Mouse (Mus musculus) hindbrain, embryonic 14.5 days (tissue): ENCODE measurements at regions not wholly inside any gene's neighbourhood (a gene's known extent, or its start where the extent isn't known, plus 50 kb on each side); places are given as distances from the start of the nearest gene placed in this dataset.
A peak's percentile ranks its signal among the peaks of the same experiment; 100 is the strongest.

Experiments
- ATAC-seq: fragments of 200-750 bp; cut with Nextera tagmentation; 2 replicates; pipeline ENCODE4 v1.8.0; 2017; ENCODE audit warnings: moderate number of reproducible peaks, mild to moderate bottlenecking, moderate TSS enrichment, moderate library complexity; ENCODE audit not compliant: low FRiP score
- DNase-seq: peaks from one replicate; pipeline ENCODE4 v3.0.0-alpha.2; 2015; ENCODE audit warnings: low spot score
- H3K27ac ChIP-seq: fragments of 300-500 bp; sonication (generic); 2 replicates; pipeline ENCODE4 v1.5.1; 2014; ENCODE audit warnings: mild to moderate bottlenecking, moderate library complexity
- H3K27me3 ChIP-seq: fragments of 300-500 bp; sonication (generic); 2 replicates; pipeline ENCODE4 v1.6.1; 2014; ENCODE audit warnings: mild to moderate bottlenecking, low read length, mixed read lengths; ENCODE audit not compliant: control insufficient read depth, insufficient read depth
- H3K36me3 ChIP-seq: fragments of 300-500 bp; sonication (generic); replicated peaks from 2 replicates; pipeline ENCODE4 v1.6.1; 2014; ENCODE audit not compliant: control insufficient read depth, insufficient read depth
- H3K4me1 ChIP-seq: fragments of 300-500 bp; sonication (generic); replicated peaks from 2 replicates; pipeline ENCODE4 v1.6.1; 2014; ENCODE audit warnings: antibody characterized with exemption, low read length, mixed read lengths; ENCODE audit not compliant: control insufficient read depth, insufficient read depth
- H3K4me2 ChIP-seq: fragments of 300-500 bp; sonication (generic); replicated peaks from 2 replicates; pipeline ENCODE4 v1.6.1; 2014; ENCODE audit warnings: mild to moderate bottlenecking, moderate library complexity
- H3K4me3 ChIP-seq: fragments of 300-500 bp; sonication (generic); replicated peaks from 2 replicates; pipeline ENCODE4 v1.5.1; 2014; ENCODE audit warnings: mild to moderate bottlenecking, low read length
- H3K9ac ChIP-seq: fragments of 300-500 bp; sonication (generic); 2 replicates; pipeline ENCODE4 v1.6.1; 2014
- H3K9me3 ChIP-seq: fragments of 300-500 bp; sonication (generic); 2 replicates; pipeline ENCODE4 v1.6.1; 2016; ENCODE audit warnings: low read length; ENCODE audit not compliant: control insufficient read depth
- WGBS: fragments of 180-500 bp; shearing (Covaris S2); extraction: QIAGEN DNeasy Blood & Tissue Kit; methylation state at CpG from one replicate; pipeline ENCODE4 v1.1.7; 2014; 5-methylcytosine and 5-hydroxymethylcytosine counted together

DNA sequence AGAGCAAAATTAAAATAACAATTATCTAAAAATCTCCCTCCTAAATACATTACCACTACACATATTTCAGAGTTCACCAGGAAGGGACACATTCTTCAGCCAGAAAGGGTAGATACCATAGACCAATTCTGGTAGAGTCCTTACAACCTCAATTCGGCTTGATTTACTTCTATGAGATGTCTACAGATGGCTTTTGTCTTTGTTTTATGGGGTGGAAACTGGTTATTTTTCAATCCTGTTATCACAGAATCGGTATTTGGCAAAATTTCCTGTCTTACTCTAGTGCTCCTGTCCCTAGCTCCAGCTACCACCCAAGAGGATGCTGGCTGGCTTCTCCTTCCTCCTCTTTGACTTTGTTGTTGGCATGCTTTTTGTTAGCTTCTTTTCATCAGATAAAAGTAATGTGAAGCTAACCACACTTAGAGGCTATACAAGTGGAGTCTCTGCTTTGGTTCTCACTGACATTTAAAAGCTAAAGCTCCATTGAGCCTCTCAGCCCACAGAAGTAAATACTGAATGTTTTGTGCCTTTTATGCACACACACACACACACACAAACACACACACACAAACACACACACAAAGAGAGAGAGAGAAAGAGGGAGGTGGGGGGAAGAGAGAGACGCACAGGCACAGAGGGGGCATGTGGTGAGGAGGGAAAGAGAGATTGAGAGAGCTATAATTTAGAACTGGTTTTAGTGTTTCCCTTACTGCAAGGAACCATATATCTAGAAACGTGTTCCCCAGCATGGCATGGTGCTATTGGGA, 109.1 kb downstream of the Gm815 start:
- H3K9ac ChIP-seq, result no peak overlapping the region
- no peaks in the 10 kb centered on the region for H3K9me3 ChIP-seq
- H3K4me2 ChIP-seq, result no peak overlapping the region
- H3K27me3 ChIP-seq, result no peaks in the 10 kb centered on the region
- no peaks in the 10 kb centered on the region for H3K4me1 ChIP-seq
- H3K4me3 ChIP-seq, result no peak overlapping the region
- WGBS, result 60% methylated on average over 4 of the region's 4 CpGs
- no peaks in the 10 kb centered on the region for H3K36me3 ChIP-seq
- DNase-seq, result no peak
- no peak for ATAC-seq
- H3K27ac ChIP-seq, result no peak overlapping the region

DNA sequence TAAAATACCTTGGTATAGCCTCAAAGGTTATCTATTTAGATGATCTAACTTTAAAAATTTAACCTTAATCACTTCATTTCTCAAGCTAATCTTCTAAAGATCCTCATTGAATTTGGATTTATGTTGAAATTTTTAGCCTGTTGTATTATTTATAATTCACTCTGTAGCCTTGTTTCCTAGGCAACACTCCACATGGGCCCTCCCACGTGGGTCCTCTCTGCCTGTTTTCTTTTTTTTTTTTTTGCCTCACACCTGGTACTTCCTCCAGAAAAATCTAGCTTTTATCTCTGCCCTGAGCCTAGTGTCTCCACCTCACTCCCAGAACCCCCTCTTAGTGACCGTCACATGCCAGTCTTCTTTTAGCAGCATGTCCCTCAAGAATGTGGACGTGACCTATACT, 113.9 kb downstream of the Gm815 start:
- H3K27me3 ChIP-seq, result no peaks in the 10 kb centered on the region
- no peaks in the 10 kb centered on the region for H3K4me1 ChIP-seq
- ATAC-seq, result no peak
- H3K36me3 ChIP-seq, result no peaks in the 10 kb centered on the region
- 65% methylated on average over 3 of the region's 3 CpGs for WGBS
- no peak overlapping the region for H3K9ac ChIP-seq
- no peak overlapping the region for H3K4me2 ChIP-seq
- no peak overlapping the region for H3K4me3 ChIP-seq
- no peaks in the 10 kb centered on the region for H3K9me3 ChIP-seq
- DNase-seq, result no peak
- no peak overlapping the region for H3K27ac ChIP-seq

DNA sequence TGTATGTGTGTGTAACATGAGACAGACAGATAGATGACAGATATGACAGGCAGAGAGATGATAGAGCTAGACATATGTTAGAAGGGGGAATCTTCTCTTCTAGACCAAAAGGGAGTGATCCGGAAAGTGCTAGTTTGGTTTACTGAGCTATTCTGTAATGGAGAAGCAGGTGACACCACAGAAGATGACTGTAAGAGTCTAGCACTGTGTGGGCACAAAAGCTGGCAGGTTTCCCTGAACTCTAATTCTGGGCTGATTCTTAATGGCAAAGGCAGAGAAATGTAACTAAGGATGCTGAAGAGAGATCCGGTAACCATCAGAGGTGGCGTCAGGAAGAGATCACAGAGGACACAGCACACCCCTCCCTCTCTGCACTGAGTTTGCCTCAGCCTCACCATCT, 136.2 kb downstream of the Gm815 start:
- WGBS, result 91% methylated on average over 3 of the region's 3 CpGs
- no peaks in the 10 kb centered on the region for H3K9me3 ChIP-seq
- no peaks in the 10 kb centered on the region for H3K27me3 ChIP-seq
- no peaks in the 10 kb centered on the region for H3K36me3 ChIP-seq
- H3K9ac ChIP-seq, result no peak overlapping the region
- no peak for DNase-seq
- no peak for ATAC-seq
- H3K4me2 ChIP-seq, result no peak overlapping the region
- no peak overlapping the region for H3K27ac ChIP-seq
- no peaks in the 10 kb centered on the region for H3K4me1 ChIP-seq
- H3K4me3 ChIP-seq, result no peak overlapping the region

DNA sequence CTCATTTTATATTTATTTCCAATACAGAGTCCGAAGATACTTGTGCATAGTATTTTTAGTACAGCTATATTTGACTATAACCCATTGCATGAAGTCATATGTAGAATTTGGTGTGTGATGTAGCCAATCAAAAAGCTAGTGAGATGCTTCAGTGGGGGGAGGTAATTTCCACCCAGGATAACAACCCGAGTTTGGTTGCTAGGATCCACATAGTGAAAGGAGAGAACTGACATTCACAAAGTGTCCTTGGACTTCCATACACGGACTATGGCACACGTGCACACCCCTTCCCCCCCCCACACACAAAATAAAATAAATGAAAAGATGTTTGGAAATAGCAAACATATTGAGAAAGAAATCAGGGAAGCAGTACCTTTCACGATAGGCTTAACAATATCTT, 137.2 kb downstream of the Gm815 start:
- H3K4me3 ChIP-seq, result no peak overlapping the region

DNA sequence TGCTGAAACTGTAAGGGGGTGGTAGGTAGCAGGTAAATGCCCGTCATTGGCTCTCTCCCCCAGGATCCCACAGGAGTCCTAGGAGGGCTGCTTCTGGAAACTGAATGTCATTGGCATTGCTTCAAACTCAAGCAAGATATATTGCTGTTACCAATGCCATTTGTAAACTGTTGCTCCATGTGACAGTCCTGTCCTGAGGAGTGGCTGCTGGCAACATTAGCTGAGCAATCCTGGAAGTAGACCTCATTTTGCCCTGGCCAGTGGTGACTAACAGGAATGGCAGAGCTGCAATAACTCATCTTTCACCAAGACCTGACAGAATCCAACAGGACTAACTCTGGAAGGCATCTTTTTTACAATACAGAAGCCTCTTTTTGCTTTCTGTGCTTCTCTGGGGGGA, 143.2 kb downstream of the Gm815 start:
- Histone ChIP-seq H3K4me2 (no peak overlapping the region), H3K9ac (no peak overlapping the region), H3K36me3 (no peaks in the 10 kb centered on the region), H3K27me3 (no peaks in the 10 kb centered on the region), H3K4me3 (no peak overlapping the region), H3K27ac (no peak overlapping the region), H3K4me1 (peaks cover 10% of the 10 kb centered on the region), H3K9me3 (no peaks in the 10 kb centered on the region)
- 91% methylated on average over 1 of the region's 1 CpGs for WGBS
- DNase-seq (no peak), ATAC-seq (no peak)

More for the DNA sequence above, 137.2 kb downstream of the Gm815 start:
- Histone ChIP-seq H3K27ac (no peak overlapping the region), H3K9ac (no peak overlapping the region), H3K4me2 (no peak overlapping the region), H3K27me3 (no peaks in the 10 kb centered on the region), H3K4me1 (no peaks in the 10 kb centered on the region), H3K36me3 (no peaks in the 10 kb centered on the region), H3K9me3 (no peaks in the 10 kb centered on the region)
- no peak for ATAC-seq
- no peak for DNase-seq
- 79% methylated on average over 5 of the region's 5 CpGs for WGBS

DNA sequence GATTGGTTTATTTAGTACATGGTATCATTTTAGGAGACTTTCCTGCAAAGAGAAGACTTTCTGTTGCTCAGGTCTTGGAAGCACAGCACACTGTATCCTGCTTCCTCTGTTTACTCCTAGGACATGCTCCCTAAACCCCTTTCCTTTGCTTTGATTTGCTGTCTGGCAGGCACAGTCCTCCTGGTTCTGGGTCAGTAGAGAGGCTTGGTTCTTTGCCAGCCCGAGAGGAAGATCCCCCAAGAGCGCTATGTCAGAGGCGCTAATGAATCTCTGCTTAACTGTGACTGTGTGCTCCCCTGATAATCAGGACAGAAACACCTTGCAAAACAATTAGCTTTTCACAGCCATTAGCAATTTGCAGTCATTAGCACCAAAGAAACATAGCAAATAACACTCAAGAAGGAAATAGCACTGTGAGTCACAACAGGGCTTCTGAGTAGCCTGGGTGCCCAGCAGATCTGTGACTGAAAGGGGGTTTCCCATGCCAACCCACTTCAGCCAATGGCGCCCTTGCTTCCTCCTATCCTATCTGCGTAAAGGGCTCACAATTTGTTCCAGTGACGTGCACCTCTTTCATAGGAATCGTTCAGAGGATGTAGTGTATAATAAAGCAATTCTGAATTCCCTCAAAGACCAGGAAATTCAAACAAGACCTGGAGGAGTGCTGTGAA, 145.5 kb downstream of the Gm815 start:
- peak; percentile 33 for DNase-seq
- no peaks in the 10 kb centered on the region for H3K36me3 ChIP-seq
- 50% methylated on average over 7 of the region's 7 CpGs for WGBS

DNA sequence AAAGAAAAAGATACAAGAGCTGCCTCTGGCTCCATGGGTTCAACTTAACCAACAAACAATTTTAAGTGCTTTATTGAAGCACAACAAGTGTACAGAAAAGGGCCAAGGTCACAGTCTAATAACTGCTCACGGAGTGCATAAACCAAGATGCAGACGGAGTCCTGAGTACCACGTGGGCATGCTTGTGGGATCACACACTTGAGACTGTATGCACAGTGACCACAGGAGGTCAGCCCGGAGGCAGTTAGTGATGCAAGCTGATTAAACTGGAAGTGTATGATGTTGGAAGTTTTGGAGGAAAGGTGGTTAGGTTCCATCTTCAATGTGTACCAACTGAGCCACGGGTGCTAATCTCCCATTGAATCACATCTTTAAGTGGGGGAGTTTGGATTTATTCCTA, 146.9 kb downstream of the Gm815 start:
- H3K27me3 ChIP-seq, result no peaks in the 10 kb centered on the region
- no peak overlapping the region for H3K4me2 ChIP-seq
- no peak overlapping the region for H3K9ac ChIP-seq
- whole genome bisulfite sequencing, result 78% methylated on average over 5 of the region's 5 CpGs
- DNase-seq (no peak), ATAC-seq (no peak)
- no peak overlapping the region for H3K4me3 ChIP-seq
- no peaks in the 10 kb centered on the region for H3K9me3 ChIP-seq
- H3K27ac ChIP-seq, result no peak overlapping the region
- peaks cover 11% of the 10 kb centered on the region for H3K4me1 ChIP-seq
- H3K36me3 ChIP-seq, result no peaks in the 10 kb centered on the region

More for the DNA sequence above, 145.5 kb downstream of the Gm815 start:
- Histone ChIP-seq H3K4me2 (0 out of 2 replicates have a peak overlapping the region, but pooled peaks have one; percentile 10), H3K9ac (no peak overlapping the region), H3K27ac (peak overlapping the region; percentile 41; the same call in 1 of the 2 replicates), H3K4me3 (no peak overlapping the region), H3K27me3 (no peaks in the 10 kb centered on the region), H3K9me3 (no peaks in the 10 kb centered on the region), H3K4me1 (peaks cover 10% of the 10 kb centered on the region)
- ATAC-seq, result peak; percentile 66

DNA sequence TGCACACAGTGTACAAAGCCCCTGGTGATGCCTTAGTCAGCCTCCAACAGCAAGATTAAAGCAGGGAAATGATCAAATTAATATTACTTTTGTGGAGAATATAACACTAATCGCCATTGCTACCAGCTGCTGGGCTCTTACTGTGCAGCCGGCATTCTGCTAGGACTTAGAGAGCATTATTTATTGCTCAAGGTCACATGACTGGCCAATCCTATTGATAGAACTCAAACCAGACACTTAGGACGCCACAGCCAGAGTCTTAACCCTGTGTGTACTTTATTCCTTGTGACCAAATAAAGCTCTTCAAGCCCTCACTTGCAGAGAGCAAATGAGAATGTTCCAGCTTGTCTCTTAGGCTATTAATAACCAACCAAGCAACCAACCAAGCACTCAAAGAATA, 152.6 kb downstream of the Gm815 start:
- 0 out of 2 replicates have a peak, but pooled peaks have one; percentile 53 for ATAC-seq

DNA sequence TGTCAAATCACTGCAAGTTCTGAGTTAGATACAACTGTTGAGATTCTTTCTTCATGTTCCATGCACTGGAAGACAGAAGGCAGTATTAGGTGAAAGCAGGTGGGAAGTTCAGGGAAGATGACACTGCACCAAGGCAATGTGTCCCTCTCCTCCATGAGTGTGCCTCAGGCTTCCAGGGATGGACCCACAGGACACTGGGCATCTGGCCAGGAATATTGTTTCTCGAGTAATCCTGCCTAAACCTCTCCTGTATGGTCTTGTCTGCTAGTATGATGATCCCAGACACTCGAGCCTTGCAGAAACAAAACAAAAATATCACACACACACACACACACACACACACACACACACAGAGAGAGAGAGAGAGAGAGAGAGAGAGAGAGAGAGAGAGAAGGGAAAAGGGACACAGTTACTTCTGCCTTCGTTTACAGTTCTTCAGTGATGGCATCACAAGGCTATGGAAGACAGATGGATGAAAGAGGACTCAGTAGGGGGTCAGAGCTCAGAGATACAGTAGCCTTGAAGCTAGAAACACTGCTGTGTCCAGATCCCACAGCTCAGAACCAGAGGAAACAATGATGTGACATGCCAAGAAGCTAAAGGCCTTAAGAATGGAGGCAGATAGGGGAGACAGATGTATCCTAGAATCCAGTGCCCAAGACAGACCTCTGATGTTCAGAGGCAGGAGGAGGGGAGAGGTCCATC, 154.8 kb downstream of the Gm815 start:
- Histone ChIP-seq H3K27ac (no peak overlapping the region), H3K9ac (no peak overlapping the region), H3K9me3 (no peaks in the 10 kb centered on the region), H3K36me3 (no peaks in the 10 kb centered on the region), H3K4me3 (no peak overlapping the region), H3K27me3 (no peaks in the 10 kb centered on the region), H3K4me1 (peaks cover 10% of the 10 kb centered on the region; the same call in 1 of the 2 replicates), H3K4me2 (no peak overlapping the region)
- DNase-seq (no peak), ATAC-seq (no peak)
- WGBS, result 72% methylated on average over 3 of the region's 3 CpGs

More for the DNA sequence above, 152.6 kb downstream of the Gm815 start:
- H3K4me2 ChIP-seq, result no peak overlapping the region
- no peak overlapping the region for H3K4me3 ChIP-seq
- no peak overlapping the region for H3K9ac ChIP-seq
- no peaks in the 10 kb centered on the region for H3K36me3 ChIP-seq
- DNase-seq, result no peak
- H3K4me1 ChIP-seq, result peaks cover 10% of the 10 kb centered on the region; the same call in 1 of the 2 replicates
- H3K27ac ChIP-seq, result peak overlapping the region; percentile 35; the same call in 1 of the 2 replicates
- WGBS, result 16% methylated on average over 3 of the region's 3 CpGs
- H3K9me3 ChIP-seq, result no peaks in the 10 kb centered on the region
- H3K27me3 ChIP-seq, result no peaks in the 10 kb centered on the region
